Mouse (Mus musculus): Measurements from ENCODE around the gene Dlg2. TPM values are rescaled to one million over a fixed set of nuclear protein-coding genes. Genes with fewer than 3 reads are reported as not detected.

Gene Dlg2
- total and polyA plus RNA-seq, 2 experiments from 2014 or later: 26.3 to 169 TPM

GRCm38 (mm10) chr7:92024928-92025327 lies 1548.5 kb downstream of the Dlg2 start:
- 65% methylated on average over 1 of the region's 1 CpGs for WGBS
- H3K27me3 ChIP-seq (ENCODE audit: insufficient read depth, low read length): no peaks in the 10 kb centered on the region
- no peak overlapping the region for H3K9ac ChIP-seq
- ATAC-seq (no peak), DNase-seq (no peak)
- no peaks in the 10 kb centered on the region for H3K9me3 ChIP-seq (ENCODE audit: low read length)
- no peak for TF ChIP-seq CTCF (IDR thresholded peaks at IDR 0.05; ENCODE audit: low read depth)
- H3K4me2 ChIP-seq (ENCODE audit: low read depth): no peak overlapping the region
- H3K36me3 ChIP-seq (ENCODE audit: insufficient read depth): no peaks in the 10 kb centered on the region
- H3K4me3 ChIP-seq (ENCODE audit: low read depth, low read length): no peak overlapping the region
- H3K27ac ChIP-seq (ENCODE audit: low read depth, low read length): no peak overlapping the region
- no peaks in the 10 kb centered on the region for H3K4me1 ChIP-seq (ENCODE audit: insufficient read depth)

GRCm38 (mm10) chr7:92025465-92026056 lies 1549.1 kb downstream of the Dlg2 start:
- Histone ChIP-seq H3K4me2 (ENCODE audit: low read depth) (no peak overlapping the region), H3K27ac (ENCODE audit: low read depth, low read length) (no peak overlapping the region), H3K4me3 (ENCODE audit: low read depth, low read length) (no peak overlapping the region), H3K9ac (no peak overlapping the region), H3K9me3 (ENCODE audit: low read length) (no peaks in the 10 kb centered on the region), H3K4me1 (ENCODE audit: insufficient read depth) (no peaks in the 10 kb centered on the region), H3K36me3 (ENCODE audit: insufficient read depth) (no peaks in the 10 kb centered on the region), H3K27me3 (ENCODE audit: insufficient read depth, low read length) (no peaks in the 10 kb centered on the region)
- no peak for TF ChIP-seq CTCF (IDR thresholded peaks at IDR 0.05; ENCODE audit: low read depth)
- WGBS: 47% methylated on average over 2 of the region's 2 CpGs
- no peak for ATAC-seq
- DNase-seq: no peak

- TF ChIP-seq CTCF (IDR thresholded peaks at IDR 0.05; ENCODE audit: low read depth): peak; percentile 87
- Histone ChIP-seq H3K9me3 (ENCODE audit: low read length) (no peaks in the 10 kb centered on the region), H3K4me3 (ENCODE audit: low read depth, low read length) (no peak overlapping the region), H3K36me3 (ENCODE audit: insufficient read depth) (no peaks in the 10 kb centered on the region), H3K27ac (ENCODE audit: low read depth, low read length) (no peak overlapping the region), H3K4me1 (ENCODE audit: insufficient read depth) (no peaks in the 10 kb centered on the region), H3K4me2 (ENCODE audit: low read depth) (no peak overlapping the region), H3K27me3 (ENCODE audit: insufficient read depth, low read length) (no peaks in the 10 kb centered on the region), H3K9ac (no peak overlapping the region)
- WGBS: 39% methylated on average over 7 of the region's 7 CpGs
- ATAC-seq (peak; percentile 66; the same call in 1 of the 2 replicates), DNase-seq (peak; percentile 77)
Measured at GRCm38 (mm10) chr7:92027049-92027448, 1550.6 kb downstream of the Dlg2 start.

GRCm38 (mm10) chr7:92034256-92034655 lies 1557.8 kb downstream of the Dlg2 start:
- 86% methylated on average over 2 of the region's 2 CpGs for WGBS
- Histone ChIP-seq H3K4me2 (ENCODE audit: low read depth) (no peak overlapping the region), H3K36me3 (ENCODE audit: insufficient read depth) (no peaks in the 10 kb centered on the region), H3K4me3 (ENCODE audit: low read depth, low read length) (no peak overlapping the region), H3K9ac (no peak overlapping the region), H3K27ac (ENCODE audit: low read depth, low read length) (no peak overlapping the region), H3K9me3 (ENCODE audit: low read length) (no peaks in the 10 kb centered on the region), H3K27me3 (ENCODE audit: insufficient read depth, low read length) (no peaks in the 10 kb centered on the region), H3K4me1 (ENCODE audit: insufficient read depth) (no peaks in the 10 kb centered on the region)
- TF ChIP-seq CTCF (IDR thresholded peaks at IDR 0.05; ENCODE audit: low read depth): no peak
- no peak for ATAC-seq
- DNase-seq: no peak

- 0 out of 2 replicates have a peak, but pooled peaks cover 4% of the 10 kb centered on the region for H3K4me1 ChIP-seq (ENCODE audit: insufficient read depth)
- H3K27me3 ChIP-seq (ENCODE audit: insufficient read depth, low read length): no peaks in the 10 kb centered on the region
- H3K4me2 ChIP-seq (ENCODE audit: low read depth): no peak overlapping the region
- no peaks in the 10 kb centered on the region for H3K36me3 ChIP-seq (ENCODE audit: insufficient read depth)
- no peak overlapping the region for H3K4me3 ChIP-seq (ENCODE audit: low read depth, low read length)
- H3K27ac ChIP-seq (ENCODE audit: low read depth, low read length): peak overlapping the region; percentile 60; the same call in 1 of the 2 replicates
- ATAC-seq (no peak), DNase-seq (no peak)
- no peak overlapping the region for H3K9ac ChIP-seq
- TF ChIP-seq CTCF (IDR thresholded peaks at IDR 0.05; ENCODE audit: low read depth): no peak
- H3K9me3 ChIP-seq (ENCODE audit: low read length): no peaks in the 10 kb centered on the region
Measured at GRCm38 (mm10) chr7:92040187-92040586, 1563.7 kb downstream of the Dlg2 start.

GRCm38 (mm10) chr7:92040785-92041411 lies 1564.4 kb downstream of the Dlg2 start:
- 40% methylated on average over 2 of the region's 2 CpGs for WGBS
- ATAC-seq: peak; percentile 91
- peak; percentile 46 for DNase-seq
- Histone ChIP-seq H3K4me3 (ENCODE audit: low read depth, low read length) (no peak overlapping the region), H3K9me3 (ENCODE audit: low read length) (no peaks in the 10 kb centered on the region), H3K27ac (ENCODE audit: low read depth, low read length) (peak overlapping the region; percentile 60), H3K27me3 (ENCODE audit: insufficient read depth, low read length) (no peaks in the 10 kb centered on the region), H3K4me1 (ENCODE audit: insufficient read depth) (0 out of 2 replicates have a peak, but pooled peaks cover 4% of the 10 kb centered on the region), H3K4me2 (ENCODE audit: low read depth) (no peak overlapping the region), H3K9ac (no peak overlapping the region), H3K36me3 (ENCODE audit: insufficient read depth) (no peaks in the 10 kb centered on the region)
- no peak for TF ChIP-seq CTCF (IDR thresholded peaks at IDR 0.05; ENCODE audit: low read depth)

GRCm38 (mm10) chr7:92044966-92045365 lies 1568.5 kb downstream of the Dlg2 start:
- no peaks in the 10 kb centered on the region for H3K27me3 ChIP-seq (ENCODE audit: insufficient read depth, low read length)
- no peak overlapping the region for H3K9ac ChIP-seq
- TF ChIP-seq CTCF (IDR thresholded peaks at IDR 0.05; ENCODE audit: low read depth): no peak
- WGBS: 39% methylated on average over 1 of the region's 1 CpGs
- H3K27ac ChIP-seq (ENCODE audit: low read depth, low read length): no peak overlapping the region
- DNase-seq: no peak
- no peak for ATAC-seq
- no peak overlapping the region for H3K4me3 ChIP-seq (ENCODE audit: low read depth, low read length)
- H3K4me2 ChIP-seq (ENCODE audit: low read depth): no peak overlapping the region
- H3K9me3 ChIP-seq (ENCODE audit: low read length): no peaks in the 10 kb centered on the region
- no peaks in the 10 kb centered on the region for H3K36me3 ChIP-seq (ENCODE audit: insufficient read depth)
- 0 out of 2 replicates have a peak, but pooled peaks cover 4% of the 10 kb centered on the region for H3K4me1 ChIP-seq (ENCODE audit: insufficient read depth)
